Mouse (Mus musculus): ENCODE results near the gene Fam13c. TPM values are rescaled to one million over a fixed set of nuclear protein-coding genes. Genes with fewer than 3 reads are reported as not detected.
A peak's percentile ranks its signal among the peaks of the same experiment; 100 is the strongest.

The Fam13c gene
- polyA plus RNA-seq (2012; ENCODE audit: insufficient read depth, insufficient read length, low replicate concordance, missing spikeins): not detected in 2 replicates

GRCm38 (mm10) chr10:70439676-70440521, at the start of gene Fam13c:
Fam13c (plus strand) TSS chr10:70440481.
- no peak for TF ChIP-seq POLR2A (IDR thresholded peaks at IDR 0.05; ENCODE audit: insufficient read depth, low read depth, low read length)
- no peak for TF ChIP-seq CTCF (IDR thresholded peaks at IDR 0.05; ENCODE audit: insufficient read depth, low read depth, low read length)
- peaks cover 10% of the 10 kb centered on the region for H3K4me1 ChIP-seq (ENCODE audit: control insufficient read depth, insufficient read depth, low read length)
- peak within 1 kb of the TSS; percentile 87 for H3K27ac ChIP-seq (ENCODE audit: insufficient read depth, low read depth, low read length)
- 12% methylated on average over 24 of the region's 24 CpGs for WGBS
- peak within 1 kb of the TSS; percentile 70 for H3K4me3 ChIP-seq (ENCODE audit: insufficient read depth, low read depth, low read length)

GRCm38 (mm10) chr10:70395900-70396299, 44.4 kb upstream of the Fam13c start:
- no peak overlapping the region for H3K27ac ChIP-seq (ENCODE audit: insufficient read depth, low read depth, low read length)
- no peak for TF ChIP-seq CTCF (IDR thresholded peaks at IDR 0.05; ENCODE audit: insufficient read depth, low read depth, low read length)
- no peak for TF ChIP-seq POLR2A (IDR thresholded peaks at IDR 0.05; ENCODE audit: insufficient read depth, low read depth, low read length)
- H3K4me3 ChIP-seq (ENCODE audit: insufficient read depth, low read depth, low read length): no peak overlapping the region
- WGBS: 61% methylated on average over 5 of the region's 5 CpGs
- H3K4me1 ChIP-seq (ENCODE audit: control insufficient read depth, insufficient read depth, low read length): no peaks in the 10 kb centered on the region

GRCm38 (mm10) chr10:70398224-70398623, 42.1 kb upstream of the Fam13c start:
- TF ChIP-seq CTCF (IDR thresholded peaks at IDR 0.05; ENCODE audit: insufficient read depth, low read depth, low read length) (no peak), POLR2A (IDR thresholded peaks at IDR 0.05; ENCODE audit: insufficient read depth, low read depth, low read length) (no peak)
- H3K4me1 ChIP-seq (ENCODE audit: control insufficient read depth, insufficient read depth, low read length): no peaks in the 10 kb centered on the region
- WGBS: 57% methylated on average over 6 of the region's 6 CpGs
- H3K27ac ChIP-seq (ENCODE audit: insufficient read depth, low read depth, low read length): no peak overlapping the region
- no peak overlapping the region for H3K4me3 ChIP-seq (ENCODE audit: insufficient read depth, low read depth, low read length)

GRCm38 (mm10) chr10:70402006-70402405, 38.3 kb upstream of the Fam13c start:
- 88% methylated on average over 4 of the region's 4 CpGs for WGBS
- TF ChIP-seq POLR2A (IDR thresholded peaks at IDR 0.05; ENCODE audit: insufficient read depth, low read depth, low read length) (no peak), CTCF (IDR thresholded peaks at IDR 0.05; ENCODE audit: insufficient read depth, low read depth, low read length) (no peak)

GRCm38 (mm10) chr10:70402711-70403110, 37.6 kb upstream of the Fam13c start:
- Histone ChIP-seq H3K4me3 (ENCODE audit: insufficient read depth, low read depth, low read length) (no peak overlapping the region), H3K4me1 (ENCODE audit: control insufficient read depth, insufficient read depth, low read length) (no peaks in the 10 kb centered on the region), H3K27ac (ENCODE audit: insufficient read depth, low read depth, low read length) (no peak overlapping the region)
- TF ChIP-seq CTCF (IDR thresholded peaks at IDR 0.05; ENCODE audit: insufficient read depth, low read depth, low read length): no peak
- WGBS: 95% methylated on average over 4 of the region's 4 CpGs

More at GRCm38 (mm10) chr10:70402006-70402405, 38.3 kb upstream of the Fam13c start:
- no peaks in the 10 kb centered on the region for H3K4me1 ChIP-seq (ENCODE audit: control insufficient read depth, insufficient read depth, low read length)
- H3K4me3 ChIP-seq (ENCODE audit: insufficient read depth, low read depth, low read length): no peak overlapping the region
- H3K27ac ChIP-seq (ENCODE audit: insufficient read depth, low read depth, low read length): no peak overlapping the region

DNA sequence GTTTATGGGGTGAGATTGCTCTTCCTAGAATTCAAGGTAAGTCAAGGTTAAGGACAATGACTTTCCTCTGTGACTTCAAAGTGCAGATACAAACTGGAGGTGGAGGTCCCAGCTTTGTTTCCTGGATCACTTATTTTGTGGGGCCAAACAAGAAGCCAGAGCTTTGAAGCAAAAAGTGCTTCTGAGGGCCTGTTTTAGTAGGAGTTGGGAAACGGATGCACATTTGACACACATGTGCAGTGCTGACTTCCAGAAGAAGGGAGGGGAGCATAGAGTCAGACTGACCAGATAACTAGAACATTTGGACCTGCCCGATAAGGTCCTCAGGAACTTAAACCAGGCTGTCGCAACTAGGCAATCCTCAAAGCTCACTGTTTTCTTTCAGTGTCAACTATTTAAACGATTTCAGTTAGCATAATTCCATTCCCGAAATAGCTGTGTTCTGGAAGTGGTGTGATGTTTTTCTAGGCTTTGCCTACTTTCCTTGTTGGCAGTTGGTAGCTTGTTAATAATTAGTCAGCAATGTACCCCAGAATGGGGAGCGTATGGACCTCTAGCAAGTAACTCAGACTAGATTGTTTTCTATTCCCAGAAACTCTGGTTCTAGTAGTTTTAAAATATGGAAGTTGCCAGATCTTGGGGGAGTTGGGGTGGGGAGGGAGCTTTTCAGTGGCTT, 22.3 kb upstream of the Fam13c start:
- 67% methylated on average over 6 of the region's 6 CpGs for WGBS
- H3K4me1 ChIP-seq (ENCODE audit: control insufficient read depth, insufficient read depth, low read length): peaks cover 2% of the 10 kb centered on the region; the same call in 1 of the 2 replicates
- no peak overlapping the region for H3K4me3 ChIP-seq (ENCODE audit: insufficient read depth, low read depth, low read length)
- no peak for TF ChIP-seq CTCF (IDR thresholded peaks at IDR 0.05; ENCODE audit: insufficient read depth, low read depth, low read length)
- no peak for TF ChIP-seq POLR2A (IDR thresholded peaks at IDR 0.05; ENCODE audit: insufficient read depth, low read depth, low read length)
- no peak overlapping the region for H3K27ac ChIP-seq (ENCODE audit: insufficient read depth, low read depth, low read length)

GRCm38 (mm10) chr10:70419282-70420264, 20.7 kb upstream of the Fam13c start:
- no peak for TF ChIP-seq POLR2A (IDR thresholded peaks at IDR 0.05; ENCODE audit: insufficient read depth, low read depth, low read length)
- peaks cover 2% of the 10 kb centered on the region; the same call in 1 of the 2 replicates for H3K4me1 ChIP-seq (ENCODE audit: control insufficient read depth, insufficient read depth, low read length)
- 10% methylated on average over 15 of the region's 15 CpGs for WGBS
- peak overlapping the region; percentile 61; the same call in 1 of the 2 replicates for H3K27ac ChIP-seq (ENCODE audit: insufficient read depth, low read depth, low read length)
- no peak overlapping the region for H3K4me3 ChIP-seq (ENCODE audit: insufficient read depth, low read depth, low read length)

DNA sequence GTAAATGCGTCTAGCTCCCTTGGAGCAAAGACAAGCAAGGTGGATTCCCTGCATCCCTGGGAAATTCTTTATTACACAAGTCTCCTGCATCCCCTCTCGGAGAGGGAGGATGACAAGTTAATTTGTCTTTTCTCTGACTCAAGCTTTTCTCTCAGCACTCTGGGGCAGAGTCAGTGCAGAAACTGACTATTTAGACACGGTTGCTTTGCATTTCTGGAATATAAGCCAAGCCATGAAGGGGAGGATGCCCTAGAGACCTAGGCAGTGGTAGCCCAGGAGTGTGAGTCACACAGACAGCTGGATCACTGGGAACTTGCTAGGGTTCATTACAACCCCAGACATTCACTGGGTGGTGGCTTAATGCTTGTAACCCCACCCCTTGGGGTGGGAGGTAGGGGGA, 13.9 kb upstream of the Fam13c start:
- Histone ChIP-seq H3K4me1 (ENCODE audit: control insufficient read depth, insufficient read depth, low read length) (peaks cover 3% of the 10 kb centered on the region), H3K27ac (ENCODE audit: insufficient read depth, low read depth, low read length) (peak overlapping the region; percentile 65), H3K4me3 (ENCODE audit: insufficient read depth, low read depth, low read length) (no peak overlapping the region)
- 20% methylated on average over 3 of the region's 3 CpGs for WGBS
- no peak for TF ChIP-seq CTCF (IDR thresholded peaks at IDR 0.05; ENCODE audit: insufficient read depth, low read depth, low read length)
- TF ChIP-seq POLR2A (IDR thresholded peaks at IDR 0.05; ENCODE audit: insufficient read depth, low read depth, low read length): no peak

Data from olfactory bulb, adult 2 months (tissue).